Mouse (Mus musculus) bone marrow, adult 2 months (tissue): ENCODE data around the gene Dusp1.

Experiments used
- CTCF ChIP-seq: fragments of 200-500 bp; IDR thresholded peaks from 2 replicates; pipeline ENCODE4 v1.5.1; 2011; ENCODE audit warnings: low read length, control low read depth; ENCODE audit not compliant: control insufficient read depth, insufficient read depth
- POLR2A ChIP-seq: fragments of 200-500 bp; IDR thresholded peaks from 2 replicates; pipeline ENCODE4 v1.6.1; 2011; ENCODE audit warnings: low read depth, mild to moderate bottlenecking, control low read depth, low read length, borderline replicate concordance; ENCODE audit not compliant: control insufficient read depth

GRCm38 (mm10) chr17:26502808-26503671, 58.9 kb downstream of the Dusp1 start:
- TF ChIP-seq POLR2A, result 0 out of 2 replicates have a peak, but pooled peaks have one; percentile 24
- no peak for TF ChIP-seq CTCF
